Mouse (Mus musculus) ovary, postnatal 14 days (tissue): ENCODE measurements around the gene Crlf1.

Source experiments
- DNase-seq: peaks from one replicate; pipeline ENCODE4 v3.0.0; 2022; ENCODE audit warnings: low spot score

The Crlf1 gene

GRCm38 (mm10) chr8:70522592-70523403, 29.8 kb downstream of the Crlf1 start:
- DNase-seq = peak; percentile 94

GRCm38 (mm10) chr8:70527111-70527511, 34.2 kb downstream of the Crlf1 start:
- no peak for DNase-seq

- DNase-seq = peak; percentile 99
Measured at GRCm38 (mm10) chr8:70527512-70528181, 34.7 kb downstream of the Crlf1 start, which contains the start of the genes Fkbp8 and Kxd1. TSS of gene Fkbp8 (plus strand) at chr8:70527724. TSS of gene Kxd1 (minus strand) at chr8:70527956.

DNA sequence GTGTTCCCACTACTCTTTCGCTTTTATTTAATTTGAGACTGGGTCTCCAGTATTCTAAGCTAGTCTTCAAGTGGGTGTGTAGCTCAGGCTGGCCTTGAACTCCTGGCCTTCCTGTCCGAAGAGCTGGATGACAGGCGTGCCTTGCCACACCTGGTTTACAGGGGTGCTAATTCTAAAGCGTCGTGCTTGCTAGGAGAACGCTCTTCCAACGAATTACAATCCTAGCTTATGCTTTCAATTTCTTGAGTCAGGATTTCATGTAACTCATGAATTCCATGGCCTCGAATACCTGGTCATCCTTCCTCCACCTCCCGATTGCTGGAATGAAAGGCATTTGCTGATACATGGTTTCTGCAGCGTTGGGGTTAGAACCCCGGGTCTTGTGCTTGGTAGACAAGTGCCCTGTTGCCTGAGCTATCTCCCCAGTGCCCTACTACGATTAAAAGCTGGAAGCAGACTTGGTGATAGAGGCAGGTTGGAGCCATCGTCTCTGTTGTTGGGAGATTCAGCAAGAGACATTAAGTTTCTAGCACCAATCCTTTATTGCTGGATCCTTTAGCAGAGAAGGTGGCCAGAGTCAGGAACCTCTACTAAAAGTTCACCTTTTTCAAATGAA, 35.3 kb downstream of the Crlf1 start:
- DNase-seq = no peak

DNA sequence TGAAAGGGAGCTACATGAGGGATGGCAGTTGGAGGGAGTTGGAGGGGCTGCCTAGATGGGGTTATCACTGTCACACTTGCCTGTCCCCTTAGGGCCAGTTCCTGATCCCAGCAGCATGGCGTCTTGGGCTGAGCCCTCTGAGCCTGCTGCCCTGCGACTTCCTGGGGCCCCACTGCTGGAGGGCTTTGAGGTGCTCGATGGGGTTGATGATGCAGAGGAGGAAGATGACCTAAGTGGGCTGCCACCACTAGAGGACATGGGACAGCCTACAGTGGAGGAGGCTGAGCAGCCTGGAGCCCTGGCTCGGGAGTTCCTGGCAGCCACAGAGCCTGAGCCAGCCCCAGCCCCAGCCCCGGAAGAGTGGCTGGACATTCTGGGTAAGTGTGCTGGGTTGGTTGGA, 36.3 kb downstream of the Crlf1 start:
- DNase-seq = no peak

DNA sequence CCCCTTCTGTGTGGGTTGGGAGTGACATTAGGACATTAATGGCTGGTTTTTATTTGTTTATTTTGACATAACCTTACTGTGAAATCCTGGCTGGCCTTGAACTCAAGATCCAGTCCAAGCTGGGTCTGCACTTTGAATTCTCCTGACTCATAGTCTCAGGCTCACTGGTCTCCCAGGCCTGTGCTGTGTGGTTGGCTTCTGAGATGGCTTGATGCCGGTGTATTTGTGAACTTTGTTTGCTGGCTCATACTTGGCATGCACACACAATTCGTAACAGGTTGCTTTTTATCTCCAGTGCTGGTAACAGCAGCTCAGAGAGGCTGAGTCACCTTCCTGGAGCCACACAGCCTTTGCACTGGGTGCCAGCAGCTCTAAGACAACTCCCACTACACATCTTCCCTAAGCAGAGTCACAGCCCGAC, 36.8 kb downstream of the Crlf1 start:
- no peak for DNase-seq

- DNase-seq = no peak
Measured at GRCm38 (mm10) chr8:70530314-70530713, 37.4 kb downstream of the Crlf1 start.

- no peak for DNase-seq
Measured at GRCm38 (mm10) chr8:70534281-70534680, 41.3 kb downstream of the Crlf1 start.

- no peak for DNase-seq
Measured at GRCm38 (mm10) chr8:70535221-70535620, 42.3 kb downstream of the Crlf1 start.

DNA sequence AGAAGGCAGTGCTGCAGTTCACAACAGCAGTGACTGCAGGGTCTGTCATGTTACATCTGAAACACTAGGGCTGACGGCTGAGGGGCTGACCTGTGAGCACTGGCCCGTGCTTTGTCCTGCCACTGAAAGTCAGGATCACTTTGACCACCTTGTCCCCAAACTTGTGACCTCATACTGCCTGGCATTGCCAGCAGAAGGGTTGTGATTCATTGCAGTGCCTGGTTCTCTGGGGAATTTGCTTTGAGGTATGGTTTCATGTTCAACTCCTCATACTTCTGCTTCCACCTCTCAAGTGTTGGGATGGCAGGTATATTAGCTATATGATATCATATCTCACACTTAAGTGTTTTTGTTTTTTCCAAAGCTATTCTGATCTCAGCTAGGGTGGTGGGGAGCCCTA, 42.7 kb downstream of the Crlf1 start:
- no peak for DNase-seq

- DNase-seq = peak; percentile 52
Measured at GRCm38 (mm10) chr8:70538024-70538579, 45.1 kb downstream of the Crlf1 start.

- DNase-seq = peak; percentile 100
Measured at GRCm38 (mm10) chr8:70538633-70539076, 45.7 kb downstream of the Crlf1 start.

GRCm38 (mm10) chr8:70539077-70539813, 46.3 kb downstream of the Crlf1 start, which contains the start of gene Ell:
TSS of gene Ell (plus strand) at chr8:70539457.
- peak; percentile 99 for DNase-seq

GRCm38 (mm10) chr8:70540013-70540506, 47.1 kb downstream of the Crlf1 start:
- no peak for DNase-seq

- no peak for DNase-seq
Measured at GRCm38 (mm10) chr8:70540507-70541071, 47.6 kb downstream of the Crlf1 start.

GRCm38 (mm10) chr8:70541081-70541480, 48.1 kb downstream of the Crlf1 start:
- no peak for DNase-seq

GRCm38 (mm10) chr8:70544200-70544687, 51.3 kb downstream of the Crlf1 start:
- DNase-seq = no peak

DNA sequence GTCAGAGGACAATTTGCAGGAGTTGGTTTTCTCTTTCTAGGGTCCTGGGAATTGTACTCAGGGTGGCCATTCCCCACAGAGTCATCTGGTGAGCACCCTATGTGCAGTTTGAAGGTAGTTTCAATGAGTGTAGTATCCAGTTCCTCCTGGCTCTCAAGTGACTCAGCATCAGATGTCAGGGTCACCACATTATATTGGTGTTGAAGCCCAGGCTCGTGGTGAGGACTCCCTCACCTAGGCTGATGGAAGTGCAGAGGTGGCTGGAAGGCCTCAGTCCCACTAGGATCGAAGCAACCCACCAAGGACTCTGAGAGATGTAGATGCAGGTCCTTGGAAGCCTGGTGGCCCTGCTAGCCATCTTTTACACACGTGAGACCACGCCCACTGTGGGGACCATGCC, 53.5 kb downstream of the Crlf1 start:
- no peak for DNase-seq

- DNase-seq = no peak
Measured at GRCm38 (mm10) chr8:70547762-70548161, 54.8 kb downstream of the Crlf1 start.

- no peak for DNase-seq
Measured at GRCm38 (mm10) chr8:70549412-70550184, 56.6 kb downstream of the Crlf1 start.
